Mouse (Mus musculus) olfactory bulb, adult 2 months (tissue): ENCODE measurements around the gene Stat1. TPM values are rescaled to one million over a fixed set of nuclear protein-coding genes. Genes with fewer than 3 reads are reported as not detected.

Experiments
- H3K27ac ChIP-seq: fragments of 200-500 bp; 2 replicates; pipeline ENCODE4 v1.5.1; 2012; ENCODE audit warnings: low read depth, low read length; ENCODE audit not compliant: insufficient read depth
- H3K4me1 ChIP-seq: fragments of 200-500 bp; 2 replicates; pipeline ENCODE4 v1.6.1; 2012; ENCODE audit warnings: low read length; ENCODE audit not compliant: control insufficient read depth, insufficient read depth
- H3K4me3 ChIP-seq: fragments of 200-500 bp; 2 replicates; pipeline ENCODE4 v1.5.1; 2012; ENCODE audit warnings: mild to moderate bottlenecking, low read depth, low read length, moderate library complexity; ENCODE audit not compliant: insufficient read depth
- CTCF ChIP-seq: fragments of 200-500 bp; IDR thresholded peaks from 2 replicates; pipeline ENCODE4 v1.5.1; 2012; ENCODE audit warnings: low read depth, mild to moderate bottlenecking, low read length, moderate library complexity; ENCODE audit not compliant: insufficient read depth
- POLR2A ChIP-seq: fragments of 200-500 bp; IDR thresholded peaks from 2 replicates; pipeline ENCODE4 v1.6.1; 2012; ENCODE audit warnings: mild to moderate bottlenecking, low read depth, low read length, moderate library complexity; ENCODE audit not compliant: insufficient read depth
- WGBS: fragments of 180-500 bp; shearing (Covaris S2); methylation state at CpG from one replicate; pipeline ENCODE4 v1.1.7; 2018; 5-methylcytosine and 5-hydroxymethylcytosine counted together
- polyA plus RNA-seq: library from polyadenylated mRNA; stranded (reverse); fragments of >200 nt; gene quantifications from 2 replicates; pipeline ENCODE4 v1.2.4, GENCODE M21; 2012; ENCODE audit warnings: low replicate concordance; ENCODE audit not compliant: missing spikeins, insufficient read depth, insufficient read length

Stat1 gene
- polyA plus RNA-seq, 1 experiment: not detected

- WGBS: 88% methylated on average over 11 of the region's 11 CpGs
- no peak for TF ChIP-seq POLR2A
- TF ChIP-seq CTCF: no peak
- no peaks in the 10 kb centered on the region for H3K4me1 ChIP-seq
- no peak overlapping the region for H3K27ac ChIP-seq
- H3K4me3 ChIP-seq: no peak overlapping the region
These were observed 12.0 kb upstream of the Stat1 start for GRCm38 (mm10) chr1:52107206-52107605.

- no peak for TF ChIP-seq CTCF
- TF ChIP-seq POLR2A: no peak
- no peak overlapping the region for H3K27ac ChIP-seq
- peaks cover 4% of the 10 kb centered on the region; the same call in 1 of the 2 replicates for H3K4me1 ChIP-seq
- 60% methylated on average over 3 of the region's 3 CpGs for WGBS
- no peak overlapping the region for H3K4me3 ChIP-seq
These were observed 8.0 kb upstream of the Stat1 start for GRCm38 (mm10) chr1:52111217-52111616.

DNA sequence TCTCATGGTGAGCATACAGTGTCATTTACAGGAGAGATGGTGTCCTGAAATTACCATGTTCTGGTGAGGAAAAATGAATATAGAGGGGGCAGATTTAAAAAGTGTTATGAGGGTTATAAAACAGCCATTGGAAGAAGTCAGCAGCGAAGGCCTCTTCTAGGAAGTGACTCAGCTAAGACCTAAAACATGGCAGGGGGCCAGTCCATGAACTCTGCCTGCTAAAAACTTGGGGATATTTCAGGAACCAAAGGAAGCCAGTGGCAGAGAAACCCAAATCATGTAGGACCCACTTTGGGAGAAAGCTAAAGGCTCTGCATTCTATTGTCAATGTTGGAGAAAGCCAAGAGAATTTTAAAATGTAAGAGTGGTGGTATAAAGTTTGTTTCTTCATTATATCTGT, 6.9 kb upstream of the Stat1 start:
- H3K27ac ChIP-seq: no peak overlapping the region
- peaks cover 4% of the 10 kb centered on the region; the same call in 1 of the 2 replicates for H3K4me1 ChIP-seq
- TF ChIP-seq POLR2A: no peak
- no peak for TF ChIP-seq CTCF
- H3K4me3 ChIP-seq: no peak overlapping the region
- WGBS: 91% methylated on average over 1 of the region's 1 CpGs

GRCm38 (mm10) chr1:52113067-52113665, 6.1 kb upstream of the Stat1 start:
- Histone ChIP-seq H3K4me3 (peak overlapping the region; percentile 65), H3K27ac (peak overlapping the region; percentile 96)
- WGBS: 23% methylated on average over 7 of the region's 7 CpGs

DNA sequence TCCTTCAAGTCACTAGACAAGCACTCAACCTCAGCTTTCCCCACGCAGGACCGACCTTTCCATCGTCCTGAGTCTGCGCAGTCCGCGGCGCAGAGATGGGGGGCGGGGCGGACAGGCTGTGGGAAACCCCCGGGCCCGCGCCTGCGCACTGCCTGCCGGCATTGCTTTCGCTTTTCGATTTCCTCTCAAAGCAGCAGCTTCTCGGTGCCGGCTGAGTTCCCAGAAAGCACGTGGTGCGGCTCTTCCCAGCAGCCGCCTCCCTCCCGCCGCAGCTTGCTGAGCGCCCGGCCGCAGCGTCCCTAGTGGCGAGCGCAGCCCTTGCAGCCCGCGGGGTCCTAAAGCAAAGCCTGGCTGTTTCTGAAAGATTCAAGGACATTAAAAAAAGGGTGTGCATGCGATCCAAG, 5.6 kb upstream of the Stat1 start:
- Histone ChIP-seq H3K27ac (peak overlapping the region; percentile 96), H3K4me3 (peak overlapping the region; percentile 65), H3K4me1 (peaks cover 4% of the 10 kb centered on the region; the same call in 1 of the 2 replicates)
- under 1% methylated on average over 32 of the region's 32 CpGs for WGBS
- TF ChIP-seq POLR2A: peak; percentile 64
- peak; percentile 96 for TF ChIP-seq CTCF

More at GRCm38 (mm10) chr1:52113067-52113665, 6.1 kb upstream of the Stat1 start:
- TF ChIP-seq CTCF (no peak), POLR2A (no peak)
- peaks cover 4% of the 10 kb centered on the region; the same call in 1 of the 2 replicates for H3K4me1 ChIP-seq

- H3K27ac ChIP-seq: no peak overlapping the region
- no peak overlapping the region for H3K4me3 ChIP-seq
- 82% methylated on average over 3 of the region's 3 CpGs for WGBS
- TF ChIP-seq CTCF: no peak
- no peak for TF ChIP-seq POLR2A
- H3K4me1 ChIP-seq: peaks cover 6% of the 10 kb centered on the region; the same call in 1 of the 2 replicates
These were observed 2.8 kb upstream of the Stat1 start for GRCm38 (mm10) chr1:52116441-52116840.

- 94% methylated on average over 1 of the region's 1 CpGs for WGBS
- Histone ChIP-seq H3K4me1 (peaks cover 6% of the 10 kb centered on the region; the same call in 1 of the 2 replicates), H3K27ac (no peak overlapping the region), H3K4me3 (no peak overlapping the region)
- TF ChIP-seq CTCF (no peak), POLR2A (no peak)
These were observed 1.5 kb upstream of the Stat1 start for GRCm38 (mm10) chr1:52117777-52118176.

DNA sequence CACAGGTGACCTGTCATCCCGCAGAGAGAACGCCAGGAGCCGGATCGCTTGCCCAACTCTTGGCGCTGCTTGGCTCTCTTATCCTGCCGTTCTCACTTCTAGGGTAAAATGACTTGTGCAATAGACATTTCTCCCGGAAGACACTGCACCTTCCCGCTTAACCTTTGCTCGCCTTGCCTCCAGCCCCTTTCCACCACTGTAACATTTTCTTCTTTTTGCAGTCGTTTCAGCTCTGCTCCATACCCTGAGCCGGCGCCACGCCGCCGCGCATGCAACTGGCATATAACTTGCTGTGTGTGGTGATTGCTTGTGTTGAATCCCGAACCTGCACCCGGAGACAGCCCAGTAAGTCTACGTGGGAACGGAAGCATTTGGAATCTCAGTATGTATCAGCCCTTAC, 451 bp downstream of the Stat1 start:
- Histone ChIP-seq H3K4me3 (peak overlapping the region; percentile 75), H3K4me1 (0 out of 2 replicates have a peak, but pooled peaks cover 2% of the 10 kb centered on the region), H3K27ac (no peak overlapping the region)
- WGBS: under 1% methylated on average over 20 of the region's 20 CpGs
- TF ChIP-seq POLR2A (no peak), CTCF (no peak)

- 0 out of 2 replicates have a peak, but pooled peaks cover 2% of the 10 kb centered on the region for H3K4me1 ChIP-seq
- no peak overlapping the region for H3K27ac ChIP-seq
- TF ChIP-seq POLR2A (no peak), CTCF (no peak)
- H3K4me3 ChIP-seq: peak overlapping the region; percentile 7; the same call in 1 of the 2 replicates
- WGBS: 38% methylated on average over 10 of the region's 10 CpGs
These were observed 951 bp downstream of the Stat1 start for GRCm38 (mm10) chr1:52120191-52120590.

GRCm38 (mm10) chr1:52121052-52121451, 1.8 kb downstream of the Stat1 start:
- Histone ChIP-seq H3K4me3 (no peak overlapping the region), H3K27ac (no peak overlapping the region), H3K4me1 (0 out of 2 replicates have a peak, but pooled peaks cover 2% of the 10 kb centered on the region)
- WGBS: 92% methylated on average over 3 of the region's 3 CpGs
- TF ChIP-seq CTCF (no peak), POLR2A (no peak)
